ENCODE assay signal across 8 mouse cellular contexts in the genomic region with DNA sequence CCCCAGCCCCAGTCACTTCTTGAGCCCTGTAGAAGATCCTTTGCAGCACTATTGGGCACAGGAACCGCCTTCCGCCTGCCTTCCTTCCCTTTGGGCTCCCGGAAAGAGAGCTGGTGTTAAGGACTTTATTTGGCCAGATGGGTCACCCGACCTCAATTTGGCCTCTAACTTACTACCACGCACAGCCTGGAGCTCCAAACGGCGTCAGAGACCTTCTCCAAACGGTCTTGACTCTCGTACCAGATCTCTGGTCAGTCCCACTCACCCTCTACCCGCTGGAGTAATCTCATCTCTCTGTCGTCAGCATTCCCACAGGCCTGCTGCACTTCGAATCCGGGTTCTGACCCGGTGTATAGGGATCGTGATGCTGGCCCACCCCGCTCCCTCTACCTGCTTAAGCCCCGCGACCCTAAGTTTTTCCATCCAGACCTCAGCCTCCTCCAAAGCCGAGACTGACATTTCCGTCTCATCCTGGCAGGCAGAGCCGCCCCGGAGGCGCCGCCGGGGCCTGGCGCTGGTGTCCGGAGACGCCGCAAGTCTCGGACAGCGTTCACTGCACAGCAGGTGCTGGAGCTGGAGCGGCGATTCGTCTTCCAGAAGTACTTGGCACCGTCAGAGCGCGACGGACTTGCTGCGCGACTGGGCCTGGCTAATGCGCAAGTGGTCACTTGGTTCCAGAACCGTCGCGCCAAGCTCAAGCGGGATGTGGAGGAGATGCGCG. TPM values are rescaled to one million over a fixed set of nuclear protein-coding genes. Genes with fewer than 3 reads are reported as not detected.
DNase-seq lines count a peak whose midpoint lies in the region; ATAC-seq and TF ChIP-seq lines count a peak whose summit lies in the region.

No protein-coding gene starts in this region.

- H3K9ac ChIP-seq in intestine, embryonic 14.5 days (ENCODE audit: low read length): 0 out of 2 replicates have a peak overlapping the region, but pooled peaks have one; percentile 16
- H3K9ac ChIP-seq in lung, embryonic 14.5 days: no peak overlapping the region
- H3K9ac ChIP-seq in stomach, postnatal 0 days (ENCODE audit: low read length): no peak overlapping the region

- peak overlapping the region; percentile 85 for H3K27ac ChIP-seq in gastrocnemius, adult 2 months
- no peak overlapping the region for H3K27ac ChIP-seq in intestine, embryonic 14.5 days (ENCODE audit: low read depth)
- no peak overlapping the region for H3K27ac ChIP-seq in lung, embryonic 14.5 days (ENCODE audit: low read depth)
- H3K27ac ChIP-seq in stomach, postnatal 0 days (replicated peaks): no peak overlapping the region

- H3K36me3 ChIP-seq in intestine, embryonic 14.5 days (ENCODE audit: control insufficient read depth, insufficient read depth, low read length): no peaks in the 10 kb centered on the region
- H3K36me3 ChIP-seq in lung, embryonic 14.5 days (ENCODE audit: insufficient read depth): peaks cover 4% of the 10 kb centered on the region; the same call in 1 of the 2 replicates
- no peaks in the 10 kb centered on the region for H3K36me3 ChIP-seq in stomach, postnatal 0 days (ENCODE audit: control insufficient read depth, insufficient read depth, low read length)

- no peak for TF ChIP-seq EP300 in stomach, postnatal 0 days (optimal IDR thresholded peaks at IDR 0.05)

- H3K9me3 ChIP-seq in intestine, embryonic 14.5 days (ENCODE audit: control insufficient read depth, low read length): no peaks in the 10 kb centered on the region
- H3K9me3 ChIP-seq in lung, embryonic 14.5 days (ENCODE audit: low read depth, low read length): no peaks in the 10 kb centered on the region
- H3K9me3 ChIP-seq in stomach, postnatal 0 days (ENCODE audit: control insufficient read depth, low read length): no peaks in the 10 kb centered on the region

- TF ChIP-seq CTCF in gastrocnemius, adult 2 months (IDR thresholded peaks at IDR 0.05): no peak
- TF ChIP-seq CTCF in lung, embryonic 14.5 days (IDR thresholded peaks at IDR 0.05; ENCODE audit: low read depth): no peak
- no peak for TF ChIP-seq CTCF in stomach, postnatal 0 days (IDR thresholded peaks at IDR 0.05; ENCODE audit: low read depth)

- DNase-seq in kidney, adult 18-20 months: peak; percentile 52
- no peak for DNase-seq in kidney, adult 11 months
- DNase-seq in gastrocnemius, adult 2 months: peak; percentile 81
- DNase-seq in intestine, embryonic 14.5 days (ENCODE audit: low spot score): peak; percentile 73
- peak; percentile 37 for DNase-seq in lung, embryonic 14.5 days
- no peak for DNase-seq in stomach, postnatal 0 days (ENCODE audit: low spot score)
- DNase-seq in urinary bladder, postnatal 4 days (ENCODE audit: low spot score in 2 of 2): no peak
- no peak for DNase-seq in cerebellum, adult 11-12 months

- peaks cover 82% of the 10 kb centered on the region for H3K27me3 ChIP-seq in intestine, embryonic 14.5 days (replicated peaks; ENCODE audit: control insufficient read depth, insufficient read depth, low read length)
- peaks cover 71% of the 10 kb centered on the region for H3K27me3 ChIP-seq in lung, embryonic 14.5 days (ENCODE audit: insufficient read depth, low read length)
- H3K27me3 ChIP-seq in stomach, postnatal 0 days (ENCODE audit: control insufficient read depth, insufficient read depth, low read length): peaks cover 26% of the 10 kb centered on the region; the same call in 1 of the 2 replicates

- peak overlapping the region; percentile 44 for H3K4me2 ChIP-seq in intestine, embryonic 14.5 days (ENCODE audit: low read length)
- H3K4me2 ChIP-seq in lung, embryonic 14.5 days: peak overlapping the region; percentile 49
- peak overlapping the region; percentile 23 for H3K4me2 ChIP-seq in stomach, postnatal 0 days (replicated peaks; ENCODE audit: low read depth)

- H3K4me1 ChIP-seq in intestine, embryonic 14.5 days (replicated peaks; ENCODE audit: control insufficient read depth, insufficient read depth, low read length): peaks cover 12% of the 10 kb centered on the region
- H3K4me1 ChIP-seq in lung, embryonic 14.5 days (ENCODE audit: insufficient read depth): no peaks in the 10 kb centered on the region
- H3K4me1 ChIP-seq in stomach, postnatal 0 days (replicated peaks; ENCODE audit: control insufficient read depth, insufficient read depth): no peaks in the 10 kb centered on the region

- intact Hi-C loops in gastrocnemius, adult 2 months (cut with DNase I): no loop called here

- 4% methylated on average over 47 of the region's 47 CpGs for WGBS in intestine, embryonic 14.5 days
- WGBS in lung, embryonic 14.5 days: 2% methylated on average over 47 of the region's 47 CpGs
- 7% methylated on average over 47 of the region's 47 CpGs for WGBS in stomach, postnatal 0 days

- no peak for ATAC-seq in intestine, embryonic 14.5 days (replicated peaks; ENCODE audit: low FRiP score, low TSS enrichment, low read depth)
- no peak for ATAC-seq in lung, embryonic 14.5 days (ENCODE audit: insufficient read depth)
- no peak for ATAC-seq in stomach, postnatal 0 days (ENCODE audit: low FRiP score, low TSS enrichment)

- H3K4me3 ChIP-seq in gastrocnemius, adult 2 months: peak overlapping the region; percentile 75
- H3K4me3 ChIP-seq in intestine, embryonic 14.5 days (ENCODE audit: low read depth, low read length): peak overlapping the region; percentile 27
- H3K4me3 ChIP-seq in lung, embryonic 14.5 days (ENCODE audit: low read depth, low read length): peak overlapping the region; percentile 25
- peak overlapping the region; percentile 2; the same call in 1 of the 2 replicates for H3K4me3 ChIP-seq in stomach, postnatal 0 days (ENCODE audit: low read depth, low read length)

RNA-seq across cellular contexts. Expression of gene Lbx2, which starts 1.2 kb away (rescaled TPM):
- total RNA-seq in gastrocnemius, adult 2 months (2021): under 1 TPM in 1 of 2 experiments, not detected in 1; 0.31 TPM
- 1.1 and 1.4 TPM in 2 replicates for polyA plus RNA-seq in intestine, embryonic 14.5 days (2014; fragmentation: Nextera tagmentation; extraction: Ambion mirVana)
- polyA plus RNA-seq in lung, embryonic 14.5 days (2014; fragmentation: Nextera tagmentation; extraction: Ambion mirVana): 0.84 and 0.89 TPM in 2 replicates
- polyA plus RNA-seq in stomach, postnatal 0 days (2015; fragmentation: Nextera tagmentation; extraction: Ambion mirVana): 0.53 and 0.56 TPM in 2 replicates

RNA-seq across cellular contexts. Expression of gene Pcgf1, which starts 9.7 kb away (rescaled TPM):
- 1 to 10 TPM; 8.2 to 8.7 TPM for total RNA-seq in gastrocnemius, adult 2 months (2021)
- polyA plus RNA-seq in intestine, embryonic 14.5 days (2014; fragmentation: Nextera tagmentation; extraction: Ambion mirVana): 45.5 and 46.9 TPM in 2 replicates
- polyA plus RNA-seq in lung, embryonic 14.5 days (2014; fragmentation: Nextera tagmentation; extraction: Ambion mirVana): 28.5 and 29.9 TPM in 2 replicates
- 13.1 and 14.0 TPM in 2 replicates for polyA plus RNA-seq in stomach, postnatal 0 days (2015; fragmentation: Nextera tagmentation; extraction: Ambion mirVana)

RNA-seq across cellular contexts. Expression of gene Ccdc142, which starts 14.0 kb away (rescaled TPM):
- total RNA-seq in gastrocnemius, adult 2 months (2021): under 1 TPM; 0.61 to 0.70 TPM
- polyA plus RNA-seq in intestine, embryonic 14.5 days (2014; fragmentation: Nextera tagmentation; extraction: Ambion mirVana): 2.0 and 2.9 TPM in 2 replicates
- polyA plus RNA-seq in lung, embryonic 14.5 days (2014; fragmentation: Nextera tagmentation; extraction: Ambion mirVana): 2.6 and 3.0 TPM in 2 replicates
- polyA plus RNA-seq in stomach, postnatal 0 days (2015; fragmentation: Nextera tagmentation; extraction: Ambion mirVana): 1.1 and 1.4 TPM in 2 replicates

RNA-seq across cellular contexts. Expression of gene Gm42688, which starts 14.1 kb away (rescaled TPM):
- 1 to 10 TPM; 1.0 to 1.2 TPM for total RNA-seq in gastrocnemius, adult 2 months (2021)
- 2.1 and 2.6 TPM in 2 replicates for polyA plus RNA-seq in intestine, embryonic 14.5 days (2014; fragmentation: Nextera tagmentation; extraction: Ambion mirVana)
- 2.3 and 2.9 TPM in 2 replicates for polyA plus RNA-seq in lung, embryonic 14.5 days (2014; fragmentation: Nextera tagmentation; extraction: Ambion mirVana)
- 1.1 and 1.3 TPM in 2 replicates for polyA plus RNA-seq in stomach, postnatal 0 days (2015; fragmentation: Nextera tagmentation; extraction: Ambion mirVana)

RNA-seq across cellular contexts. Expression of gene Tlx2, which starts 17.3 kb away (rescaled TPM):
- total RNA-seq in gastrocnemius, adult 2 months (2021): not detected
- 36.4 and 43.1 TPM in 2 replicates for polyA plus RNA-seq in intestine, embryonic 14.5 days (2014; fragmentation: Nextera tagmentation; extraction: Ambion mirVana)
- 0.25 and 0.95 TPM in 2 replicates for polyA plus RNA-seq in lung, embryonic 14.5 days (2014; fragmentation: Nextera tagmentation; extraction: Ambion mirVana)
- polyA plus RNA-seq in stomach, postnatal 0 days (2015; fragmentation: Nextera tagmentation; extraction: Ambion mirVana): 2.4 TPM in 2 replicates

Comparison
In these comparisons a context has a peak if more than half of its experiments do, and no peak if none do; other contexts are left out.
1. DNase-seq: peak in kidney, adult 18-20 months (single experiment), gastrocnemius, adult 2 months (single experiment), intestine, embryonic 14.5 days (single experiment) and lung, embryonic 14.5 days (single experiment); none in kidney, adult 11 months (single experiment), stomach, postnatal 0 days (single experiment), urinary bladder, postnatal 4 days (0 of 2) and cerebellum, adult 11-12 months (single experiment).
2. H3K4me3 ChIP-seq: peak in every context shown above with its lines; median percentile 75 in gastrocnemius, adult 2 months; 27 in intestine, embryonic 14.5 days; 25 in lung, embryonic 14.5 days; 2 in stomach, postnatal 0 days.
3. Peak in every context shown above with its lines, with median percentiles within 50 percentile points of each other: H3K4me2 ChIP-seq.